Mouse (Mus musculus) megakaryocyte, embryonic 14.5 days (primary cell): Measurements from ENCODE around the gene Fkbpl.

Source experiments
- FLI1 ChIP-seq: IDR thresholded peaks from 2 replicates; pipeline ENCODE4 v1.6.1; 2012; ENCODE audit warnings: low read length, inconsistent platforms, mixed read lengths
- GATA1 ChIP-seq: IDR thresholded peaks from 3 replicates; pipeline ENCODE4 v1.6.1; 2012; ENCODE audit warnings: mixed read lengths, low read length, inconsistent platforms, borderline replicate concordance

DNA sequence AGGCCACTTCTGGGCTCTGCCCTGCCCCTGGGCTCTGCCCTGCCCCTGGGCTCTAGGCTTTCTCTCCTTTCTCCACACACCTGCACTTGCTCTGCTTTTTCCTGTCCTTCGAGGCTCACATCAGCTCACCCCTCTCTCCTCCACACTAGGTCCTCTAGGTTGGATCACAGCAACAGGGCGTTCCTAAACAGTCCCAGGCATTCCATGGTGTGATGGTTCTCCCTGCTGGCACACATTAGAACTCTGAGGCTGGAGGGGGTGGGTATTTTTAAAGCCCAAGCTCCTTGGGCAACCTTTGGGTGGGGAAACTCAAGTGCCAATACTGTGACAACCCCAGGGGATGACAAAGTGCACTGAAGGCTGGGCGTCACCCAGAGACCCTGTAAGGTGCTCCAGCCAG, 7.1 kb upstream of the Fkbpl start:
- TF ChIP-seq GATA1: no peak
- TF ChIP-seq FLI1: no peak
